Mouse (Mus musculus) lung, adult 18-20 months (tissue): ENCODE measurements around the gene Gnmt.
"Not testable (repeated sequence)": the region's sequence is repeated elsewhere in the genome, so short reads cannot be mapped to it uniquely, and the experiment has no call there.

Source experiments
- DNase-seq, 2 experiments: peaks; one replicate each; pipeline ENCODE4 v3.0.0; 2022; ENCODE audit warnings: mixed read lengths in 2 of 2

Gene Gnmt

DNA sequence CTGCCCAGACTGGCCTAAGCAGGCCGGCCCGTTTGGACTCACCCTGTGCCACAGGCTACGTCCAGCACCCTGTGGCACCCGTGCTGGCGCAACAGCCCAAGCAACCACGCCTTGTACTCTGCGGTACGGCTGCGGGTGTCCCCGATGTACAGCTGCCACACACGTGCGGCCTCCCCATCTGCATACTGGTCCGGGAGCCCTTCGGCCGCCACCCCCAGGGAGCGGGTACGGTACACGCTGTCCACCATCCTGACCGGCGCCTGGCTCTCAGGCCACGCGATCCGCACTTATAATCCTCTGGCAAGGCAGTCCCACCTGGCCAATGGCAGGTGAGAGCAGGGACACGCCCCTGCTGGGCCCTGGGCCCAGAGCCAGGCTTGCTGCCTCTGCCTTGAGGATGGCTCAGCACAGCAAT, at the start of gene Gnmt:
Gene Gnmt (minus strand): TSS at position 265 of the 415 bp plus-strand sequence.
- DNase-seq = peak; percentile 79 to 89

DNA sequence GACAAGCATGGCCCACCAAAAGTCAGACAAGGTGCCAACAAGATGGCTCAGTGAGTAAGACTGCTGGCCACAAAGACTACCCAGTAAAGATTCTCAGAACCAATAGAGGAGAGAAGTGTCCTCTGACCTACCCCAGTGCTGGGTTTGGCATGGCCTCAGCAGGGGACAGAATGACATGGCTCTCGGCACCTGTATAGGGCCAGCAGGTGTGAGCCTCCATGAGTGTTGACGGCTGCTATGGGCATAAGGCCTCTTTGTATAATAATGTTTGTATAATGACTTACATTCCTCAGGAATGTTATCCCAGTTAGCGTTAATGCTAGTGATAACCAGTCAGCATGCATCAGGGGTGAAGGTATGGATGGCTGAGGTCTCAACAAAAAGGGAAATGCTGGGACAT, 47.1 kb upstream of the Gnmt start:
- no peak for DNase-seq

DNA sequence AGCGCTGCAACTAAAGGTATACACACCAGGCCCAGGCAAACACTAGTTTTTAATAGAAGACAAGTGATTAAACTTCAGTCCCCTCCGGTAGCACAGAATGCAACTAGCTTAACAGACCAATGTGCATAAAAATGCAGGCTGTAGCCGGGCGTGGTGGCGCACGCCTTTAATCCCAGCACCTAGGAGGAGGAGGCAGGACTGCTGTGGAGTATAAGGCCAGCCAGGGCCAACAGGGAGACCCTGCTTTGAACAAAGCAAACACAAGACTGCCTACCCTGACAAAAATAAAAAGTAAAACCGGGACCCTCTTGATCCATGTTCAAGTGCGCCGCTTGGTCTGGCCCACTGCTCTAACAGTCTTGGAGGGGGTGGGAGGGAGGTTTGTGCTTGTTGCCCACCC, 46.1 kb upstream of the Gnmt start:
- no peak for DNase-seq

DNA sequence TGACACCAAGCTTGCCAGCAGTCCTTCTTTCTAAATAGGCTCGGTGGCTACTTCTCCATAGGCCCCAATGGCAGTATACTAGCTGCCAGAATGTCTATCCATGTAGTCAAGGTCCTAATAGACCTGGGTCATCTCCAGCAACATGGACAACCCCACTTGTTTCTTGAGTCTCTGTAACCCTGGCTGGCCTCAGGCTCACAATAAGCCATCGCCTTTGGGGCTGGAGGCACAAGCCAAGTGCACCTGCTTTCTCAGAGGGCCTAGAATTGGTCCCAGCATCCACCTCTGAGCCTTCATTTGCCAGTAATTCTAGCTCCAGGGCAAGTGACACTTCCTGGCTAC, 45.1 kb upstream of the Gnmt start:
- no peak for DNase-seq

DNA sequence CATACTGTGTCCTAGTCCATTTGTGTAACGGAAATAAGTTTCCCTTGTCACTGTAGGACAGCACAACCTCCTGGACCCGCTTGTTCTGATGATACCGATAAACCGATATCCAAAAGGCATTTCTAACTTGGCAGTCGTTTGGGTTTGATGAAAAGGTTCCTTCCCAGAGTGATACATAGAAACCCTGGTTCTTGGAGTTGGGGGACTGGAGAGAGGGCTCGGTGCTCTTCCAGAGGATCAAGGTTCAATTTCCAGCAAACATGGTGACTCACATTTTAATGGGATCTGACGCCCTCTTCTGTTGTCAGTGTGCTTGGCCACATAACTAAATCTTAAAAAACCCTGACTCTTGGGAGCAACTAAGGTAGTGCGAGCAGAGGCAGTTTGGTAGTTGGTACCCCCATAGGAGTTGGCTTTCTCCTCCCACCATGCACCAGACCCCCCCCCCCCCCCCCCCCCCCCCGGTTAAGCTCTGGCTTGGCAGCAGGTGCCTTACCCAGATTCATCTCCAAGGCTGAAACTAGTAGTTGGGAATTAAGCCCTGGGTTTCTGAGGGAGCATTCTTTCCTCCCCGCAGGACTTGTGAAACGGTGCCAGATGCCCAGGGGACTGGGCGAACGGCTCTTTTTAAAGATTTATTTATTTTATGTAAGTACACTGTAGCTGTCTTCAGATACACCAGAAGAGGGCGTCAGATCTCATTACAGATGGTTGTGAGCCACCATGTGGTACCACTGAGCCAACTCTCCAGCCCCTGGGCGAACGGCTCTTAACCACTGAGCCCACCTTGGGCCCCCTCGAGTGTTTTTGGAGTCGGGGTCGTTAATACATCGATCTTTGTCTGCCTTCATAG, 44.5 kb upstream of the Gnmt start:
- DNase-seq = no peak

DNA sequence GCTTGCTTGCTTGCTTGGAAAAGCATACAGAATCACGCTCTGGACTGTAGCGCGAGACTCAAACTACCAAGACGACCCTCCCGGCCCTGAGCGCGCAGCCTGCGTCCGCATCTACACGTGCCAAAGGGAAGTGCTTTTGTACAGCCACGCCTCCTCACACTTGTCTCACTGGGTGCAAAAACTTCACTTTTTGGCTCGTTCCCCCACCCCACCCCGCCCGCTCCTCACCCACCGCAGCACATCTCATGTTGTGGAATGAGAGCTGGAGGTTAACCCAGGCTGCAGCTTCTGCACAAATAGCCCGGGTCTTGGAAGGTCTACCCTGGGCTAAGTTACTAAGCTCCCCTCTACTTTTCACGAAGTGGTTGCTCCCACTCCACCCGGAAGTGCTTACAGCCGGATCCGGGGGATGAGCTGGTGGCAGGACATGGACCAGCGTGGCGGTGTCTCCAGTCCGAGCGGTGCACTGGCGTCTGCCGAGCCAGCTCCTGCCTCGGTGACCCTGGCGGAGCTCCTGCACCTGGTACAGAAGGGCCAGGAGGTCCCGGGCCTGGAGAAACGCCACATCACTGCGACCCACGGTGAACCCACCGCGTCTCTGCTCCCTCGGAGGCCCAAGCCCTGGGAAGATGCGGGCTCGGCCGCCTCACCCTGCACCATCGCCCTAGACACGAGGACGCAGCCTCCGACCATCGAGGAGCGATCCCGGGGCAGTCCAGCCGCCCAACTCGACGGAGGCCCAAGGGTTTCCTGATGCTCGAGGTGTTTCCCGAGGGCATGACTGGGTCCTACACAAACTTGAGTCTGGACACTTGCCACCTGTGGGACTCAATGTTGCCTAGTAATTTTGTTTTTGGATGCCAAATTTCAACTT, 43.7 kb upstream of the Gnmt start, which contains the start of gene 2310039H08Rik:
Gene 2310039H08Rik (plus strand): TSS at position 232 of the 874 bp plus-strand sequence.
- peak; percentile 83 to 86 for DNase-seq

DNA sequence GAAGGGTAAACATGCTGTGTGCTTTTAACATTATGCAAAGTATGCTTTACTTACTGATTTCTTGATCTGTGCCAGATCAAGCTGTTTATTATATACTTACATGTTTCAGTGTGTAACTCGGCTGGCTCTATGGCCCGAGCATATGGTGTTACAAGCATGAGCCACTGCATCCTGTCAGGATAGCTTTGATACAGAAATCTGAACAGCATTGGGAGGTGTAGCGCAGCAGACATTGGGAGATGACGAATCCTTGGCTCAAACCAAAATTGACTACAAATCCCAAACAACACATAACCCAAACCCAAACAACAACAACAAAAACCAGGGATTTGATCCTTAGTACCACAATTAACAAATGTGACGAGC, 43.1 kb upstream of the Gnmt start:
- no peak for DNase-seq

DNA sequence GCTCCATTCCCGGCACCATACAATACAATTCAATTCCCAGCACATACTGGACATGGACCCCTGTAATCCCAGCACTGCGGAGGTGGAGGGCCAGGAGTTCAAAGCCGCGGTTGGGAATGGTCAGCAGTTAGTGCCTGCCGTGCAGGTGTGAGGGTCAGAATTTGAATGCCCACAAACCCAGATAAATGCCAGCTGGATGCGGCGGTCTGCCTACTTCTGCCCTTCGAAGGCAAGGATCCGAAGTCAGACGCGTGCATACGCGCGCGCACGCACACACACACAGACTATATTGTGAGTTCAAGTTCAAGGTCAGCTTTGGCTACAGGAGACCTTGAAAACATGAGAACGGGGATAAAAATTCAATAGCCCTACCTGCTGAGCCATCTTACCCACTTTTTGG, 42.6 kb upstream of the Gnmt start:
- no peak for DNase-seq

DNA sequence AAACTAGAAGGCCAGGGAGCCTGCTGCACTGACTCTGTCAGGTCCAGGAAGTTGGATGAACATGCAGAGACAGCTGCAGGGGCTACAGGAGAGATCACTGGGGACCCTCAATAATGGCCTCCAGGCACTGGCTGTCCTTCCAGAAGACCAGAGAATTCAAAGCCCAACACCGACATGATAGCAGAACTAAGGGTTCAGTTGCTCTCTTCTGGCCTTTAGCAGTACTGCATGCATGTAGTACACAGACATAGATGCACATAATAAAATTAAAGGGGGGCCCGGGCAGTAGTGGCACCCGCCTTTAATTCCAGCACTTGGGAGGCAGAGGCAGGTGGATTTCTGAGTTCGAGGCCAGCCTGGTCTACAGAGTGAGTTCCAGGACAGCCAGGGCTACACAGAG, 42.1 kb upstream of the Gnmt start:
- no peak for DNase-seq

DNA sequence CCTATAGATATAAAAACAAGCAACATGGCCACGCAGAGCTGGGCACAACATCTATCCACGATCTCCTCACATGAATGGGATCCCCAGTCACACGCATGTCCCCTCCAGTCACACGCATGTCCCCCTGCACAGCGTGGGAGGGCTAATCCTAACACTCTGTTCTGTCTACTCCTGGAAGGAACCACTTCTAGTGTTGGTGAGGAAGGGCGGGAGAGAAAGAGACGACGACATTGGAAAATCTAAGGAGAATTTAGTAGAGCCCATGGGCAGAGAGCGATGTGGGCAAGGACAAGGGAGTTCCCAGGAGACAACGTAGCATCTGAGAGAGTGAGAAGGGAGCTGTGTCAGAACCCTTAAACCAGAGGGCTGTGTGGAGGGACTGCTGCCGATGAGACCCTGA, 41.6 kb upstream of the Gnmt start:
- no peak for DNase-seq

DNA sequence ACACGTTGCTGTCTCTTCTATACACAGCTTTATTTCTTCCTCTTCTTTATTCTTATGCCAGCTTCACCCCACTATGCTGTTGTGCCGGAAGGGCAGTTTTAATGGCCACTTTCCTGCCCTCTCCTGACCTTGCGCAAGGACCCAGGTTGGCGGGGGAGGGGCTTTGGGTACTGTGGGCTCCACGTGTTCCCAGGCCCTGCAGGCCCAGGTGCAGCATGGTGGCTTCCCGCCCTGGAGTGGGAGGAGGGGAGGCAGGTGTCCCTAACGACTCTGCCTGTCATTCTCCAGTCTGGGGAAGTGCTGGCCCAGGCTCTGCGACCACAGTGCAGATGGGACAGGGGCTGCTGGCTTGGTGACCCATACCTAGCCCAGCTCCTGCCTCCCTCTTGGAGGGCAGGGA, 38.9 kb upstream of the Gnmt start:
- peak; percentile 69 to 80 for DNase-seq

DNA sequence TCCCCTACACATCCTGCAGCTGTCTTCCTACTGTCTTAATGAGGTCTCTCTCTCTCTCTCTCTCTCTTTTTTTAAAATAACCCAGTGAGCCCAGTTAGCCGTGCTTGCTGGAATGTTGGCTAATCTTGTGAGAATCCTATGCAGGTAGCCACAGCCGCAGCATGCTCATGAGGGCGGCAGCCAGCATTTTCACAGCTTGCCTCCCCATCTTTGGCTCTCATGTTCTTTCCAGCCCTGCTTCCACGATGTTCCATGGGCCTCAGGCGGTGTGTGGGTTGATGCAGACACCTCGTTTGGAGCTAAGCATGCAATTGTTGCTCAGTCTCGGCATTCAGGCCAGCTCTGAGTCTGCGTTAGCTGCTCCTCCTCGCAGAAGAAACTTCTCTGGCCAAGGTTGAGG, 35.9 kb upstream of the Gnmt start:
- not testable (repeated sequence) for DNase-seq

DNA sequence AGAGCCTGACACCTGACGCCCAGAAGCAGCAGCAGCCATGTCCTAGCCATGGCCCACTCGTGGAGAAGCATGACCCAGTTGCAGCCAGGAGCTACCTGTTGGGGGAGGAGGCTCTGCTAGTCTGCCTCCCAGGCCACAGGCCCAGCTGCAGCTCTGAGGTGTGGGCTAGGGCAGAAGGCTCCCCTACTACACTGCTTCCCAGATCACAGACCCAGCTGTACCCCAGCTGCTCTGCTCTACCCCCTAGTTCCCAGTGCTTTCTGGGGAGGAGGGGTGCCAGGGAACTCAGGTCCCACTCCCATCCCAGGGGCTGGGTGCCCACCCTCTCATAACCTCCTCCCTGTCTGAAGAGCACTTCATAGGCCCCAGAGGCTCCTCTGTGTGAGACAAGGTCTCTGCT, 34.6 kb upstream of the Gnmt start, which contains the start of gene Ptcra:
Gene Ptcra (minus strand): TSS at position 169 of the 400 bp plus-strand sequence.
- DNase-seq = no peak

DNA sequence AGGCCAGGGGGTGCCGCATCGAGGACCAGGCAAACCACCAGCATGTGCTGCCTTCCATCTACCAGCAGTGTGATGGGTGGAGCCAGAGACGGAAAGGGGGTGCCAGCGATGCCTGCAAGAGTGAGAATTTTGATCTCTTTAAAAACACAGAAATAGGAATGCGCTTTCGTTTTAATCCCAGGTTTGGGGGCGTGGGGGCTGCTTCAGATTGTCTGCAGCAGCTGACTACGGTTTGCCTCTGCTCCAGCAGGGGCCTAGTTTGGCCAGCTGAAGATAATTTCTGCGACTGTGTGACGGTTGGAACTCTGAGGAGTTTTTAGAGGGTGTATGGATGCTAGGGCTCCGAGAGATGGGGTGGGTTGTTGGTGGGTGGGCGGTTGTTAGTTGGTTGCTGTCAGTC, 29.8 kb upstream of the Gnmt start:
- DNase-seq = no peak

DNA sequence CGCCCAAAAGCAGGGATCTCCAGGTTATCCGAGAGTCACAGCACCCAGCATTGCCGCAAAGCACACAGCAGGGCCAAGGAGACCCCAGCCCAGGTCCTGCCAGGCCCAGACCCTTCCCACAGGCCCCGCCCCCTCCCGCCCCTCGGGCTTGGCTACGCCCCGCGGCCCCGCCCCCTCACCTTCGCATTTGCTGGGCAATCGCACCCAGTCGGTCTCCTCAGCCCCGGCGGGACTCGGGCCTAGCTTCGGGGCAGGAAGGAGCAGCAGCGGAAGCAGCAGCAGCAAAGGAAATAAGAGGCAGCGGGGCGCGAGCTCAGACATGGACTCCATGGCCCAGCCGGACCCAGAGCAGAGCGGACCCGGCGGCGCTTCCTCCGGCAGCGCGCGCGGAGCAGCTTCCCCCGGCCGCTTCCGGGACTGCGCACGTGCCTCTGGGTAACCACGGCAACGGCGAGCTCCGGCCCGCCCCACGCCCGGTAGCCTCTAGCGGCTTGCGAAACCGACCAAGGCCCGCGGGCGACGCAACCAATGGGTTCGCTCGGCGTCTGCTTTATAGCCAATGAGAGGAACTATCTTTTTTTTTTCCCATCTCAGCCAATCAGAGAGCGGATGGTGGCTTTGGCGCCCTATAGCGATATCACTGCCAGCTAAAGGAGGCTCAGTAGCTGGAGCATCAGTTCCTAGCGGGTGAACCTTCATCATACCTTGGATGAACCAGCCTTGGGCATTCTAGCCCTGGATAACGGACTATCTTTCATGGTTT, 23.0 kb upstream of the Gnmt start, which contains the start of gene Cnpy3:
Gene Cnpy3 (minus strand): TSS at position 421 of the 763 bp plus-strand sequence.
- DNase-seq = peak; percentile 98

DNA sequence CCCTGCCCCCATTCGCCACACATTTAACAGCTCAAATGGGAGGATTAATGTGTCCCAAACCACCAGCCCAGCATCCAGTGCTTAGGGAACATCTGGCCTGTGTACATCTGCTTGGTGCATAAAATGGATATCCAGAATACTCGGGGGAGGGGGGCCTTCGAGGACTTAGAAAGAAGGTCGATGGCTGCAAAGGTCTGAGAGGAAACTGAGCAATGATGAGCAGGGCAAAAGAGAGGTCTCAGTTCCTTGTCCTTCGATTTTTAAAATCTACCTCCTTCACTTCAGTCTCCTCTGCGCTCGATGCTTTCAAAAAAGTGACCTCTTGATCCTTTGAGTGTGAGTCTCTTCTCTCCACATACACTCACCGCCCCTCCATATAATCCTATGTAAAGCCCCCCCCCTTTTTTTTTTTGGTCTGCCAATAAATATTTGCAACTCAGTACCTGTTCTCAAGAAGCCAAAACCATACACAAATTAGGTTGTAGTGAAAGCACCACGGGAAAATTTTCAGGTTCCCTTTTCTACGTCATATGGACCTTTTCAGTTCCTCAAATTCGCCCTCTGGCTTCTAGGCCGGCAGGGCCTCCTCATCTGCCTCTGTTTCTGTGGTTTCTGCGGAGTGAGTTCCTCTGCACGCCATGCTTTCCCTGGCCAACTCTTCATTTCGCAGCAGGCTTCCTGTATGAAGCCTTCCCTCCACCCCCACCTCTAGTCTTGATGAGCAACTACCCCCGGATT, 22.3 kb upstream of the Gnmt start:
- DNase-seq = peak; percentile 62 to 74

DNA sequence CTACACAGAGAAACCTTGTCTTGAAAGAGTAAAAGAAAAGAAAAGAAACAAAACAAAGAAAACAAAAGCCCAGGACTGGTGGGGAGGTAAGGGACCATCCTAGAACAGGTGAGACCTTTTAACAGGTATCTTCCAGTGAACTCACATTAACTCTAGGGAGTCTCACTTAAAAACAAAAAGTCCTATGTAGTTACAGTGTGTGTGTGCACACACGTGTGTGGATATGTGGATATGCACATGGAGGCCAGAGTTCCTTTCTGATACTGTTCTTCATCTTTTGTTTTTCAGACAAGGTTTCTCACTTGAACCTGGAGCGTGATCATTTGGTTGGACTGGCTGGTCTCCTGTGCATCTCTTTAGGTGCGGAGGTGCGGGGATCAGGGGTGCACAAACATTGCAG, 21.6 kb upstream of the Gnmt start:
- no peak for DNase-seq

DNA sequence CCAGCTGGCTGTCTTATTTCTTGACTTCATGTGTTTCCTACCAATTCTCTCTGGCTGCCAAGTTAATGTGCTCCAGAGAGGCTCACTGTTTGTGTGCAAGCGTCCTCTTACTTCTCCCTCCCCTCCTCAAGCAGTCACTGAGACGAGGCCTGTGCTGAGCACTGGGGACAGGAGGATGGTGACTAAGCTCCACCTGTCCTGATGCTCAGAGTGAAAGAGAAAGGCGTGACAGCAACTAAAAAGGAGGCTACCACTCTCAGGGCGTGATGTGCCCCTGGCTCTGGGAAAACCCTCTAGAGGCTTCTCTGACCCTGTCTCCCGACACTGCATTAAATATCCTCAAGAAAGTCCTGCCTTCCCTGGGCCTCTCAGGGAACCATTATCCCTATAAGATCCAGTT, 20.3 kb upstream of the Gnmt start:
- DNase-seq = no peak

DNA sequence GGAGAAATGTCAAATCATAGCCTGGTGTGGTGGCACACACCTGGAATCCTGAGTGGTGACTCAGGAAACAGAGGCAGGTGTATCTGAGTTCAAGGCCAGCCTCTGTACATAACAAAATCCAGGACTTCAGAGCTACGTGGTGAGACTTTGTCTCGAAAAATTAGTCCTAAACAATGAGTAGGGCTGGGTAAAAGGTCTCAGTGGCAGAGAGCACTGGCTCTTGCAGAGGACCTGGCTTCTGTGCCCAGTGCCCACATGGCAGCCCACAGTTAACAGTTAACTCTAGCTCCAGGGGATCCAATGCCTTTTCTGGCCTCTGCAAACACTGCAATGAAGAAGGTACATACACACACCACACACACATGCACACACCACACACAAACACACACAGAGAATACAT, 18.8 kb upstream of the Gnmt start:
- no peak for DNase-seq

DNA sequence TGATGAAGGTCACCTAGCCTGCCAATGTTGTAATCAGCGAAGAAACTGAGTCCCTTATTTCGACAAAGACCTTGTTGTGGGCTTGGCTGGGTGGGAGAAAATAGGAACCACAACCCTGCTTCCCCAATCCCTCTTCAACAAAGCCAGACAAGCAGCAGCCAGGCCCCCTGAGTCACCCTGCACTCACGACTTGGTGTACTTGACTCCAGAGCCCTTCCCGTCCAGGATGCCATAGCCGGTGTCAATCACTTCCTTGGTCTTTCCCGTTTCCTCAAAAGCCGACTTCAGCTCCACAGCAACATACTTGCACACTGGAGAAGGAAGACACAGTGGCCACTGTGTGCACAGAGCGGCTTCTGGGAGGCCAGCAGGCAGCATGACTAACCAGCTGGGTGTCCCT, 18.3 kb upstream of the Gnmt start:
- peak; percentile 16 to 18 for DNase-seq

DNA sequence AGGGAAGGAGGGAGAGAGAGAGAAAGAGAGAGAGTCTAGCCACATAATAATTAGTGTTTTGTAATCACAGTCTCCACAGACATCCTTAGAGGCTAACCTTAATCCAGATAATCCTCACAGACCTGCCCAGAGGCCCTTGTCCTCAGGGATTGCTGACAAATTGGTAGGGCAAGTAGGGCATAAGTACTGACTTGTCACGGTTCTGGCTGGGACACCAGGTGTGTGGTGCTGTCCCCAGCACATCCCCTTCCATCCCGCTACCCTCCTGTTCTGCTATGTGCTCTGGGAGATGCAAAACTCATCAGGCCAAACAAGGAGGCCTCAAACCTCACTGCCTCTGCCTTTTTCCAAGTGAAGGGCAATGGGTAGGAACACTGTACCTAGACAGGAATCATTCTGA, 16.5 kb upstream of the Gnmt start:
- DNase-seq = no peak

DNA sequence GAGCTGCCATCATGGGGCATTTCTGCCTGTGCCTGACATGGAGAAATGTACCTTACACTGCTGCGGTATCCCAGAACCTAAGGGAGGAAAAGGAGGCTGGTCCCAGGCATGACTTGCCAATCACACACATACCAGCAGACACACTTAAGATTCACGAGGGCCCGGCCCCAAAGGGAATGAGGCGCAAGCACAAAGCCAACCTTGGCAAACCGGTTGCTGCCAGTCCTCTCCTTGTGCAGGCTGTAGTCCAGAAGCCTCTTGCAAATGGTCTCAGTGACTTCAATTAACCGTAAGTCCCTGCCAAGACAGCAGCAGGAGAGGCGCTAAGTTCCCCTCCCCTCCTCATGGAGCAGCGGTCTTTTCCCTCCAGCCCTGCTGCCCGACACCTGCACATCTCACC, 14.0 kb upstream of the Gnmt start:
- peak; percentile 71 to 80 for DNase-seq
